In the genomic region with DNA sequence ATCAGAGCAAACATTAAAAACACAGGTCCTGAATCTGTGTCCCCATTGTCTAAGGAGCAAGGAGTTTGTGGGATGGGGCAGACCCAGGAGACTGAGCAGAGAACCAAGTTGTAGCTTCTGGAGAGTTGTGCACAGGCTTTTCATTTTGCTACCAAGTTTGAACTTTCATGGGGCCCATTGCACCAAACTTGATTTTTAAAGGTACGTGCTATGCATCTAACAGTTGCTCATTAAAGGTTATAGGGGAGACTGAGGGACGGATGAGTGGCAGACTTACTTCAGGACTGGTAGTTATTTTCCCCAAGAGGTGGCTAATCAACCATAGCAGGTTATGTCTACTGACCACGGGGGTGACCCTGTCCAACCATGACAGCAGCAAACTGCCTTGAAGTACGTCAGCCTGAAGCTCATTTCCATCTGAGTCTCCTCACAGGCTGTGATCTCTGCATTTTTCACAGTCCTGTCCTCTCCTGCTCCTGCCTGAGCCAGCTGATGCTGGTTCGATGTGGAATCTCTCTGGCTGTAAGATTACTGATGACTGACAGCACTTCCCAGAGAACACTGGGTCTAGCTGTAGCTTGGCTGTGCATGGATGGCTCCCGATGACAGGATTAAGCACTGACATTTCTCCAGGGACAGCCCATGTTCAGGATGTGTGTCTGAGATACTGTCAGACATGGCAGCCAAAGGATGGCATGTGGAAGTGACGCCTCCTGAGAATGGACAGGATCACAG, we compare ENCODE assay signal across 21 mouse cellular contexts.
DNase-seq lines count a peak whose midpoint lies in the region; ATAC-seq lines count a peak whose summit lies in the region.
"Had no signal": no experiment of that assay in that cellular context is flagged by ENCODE, and none has a peak within 500 bp of the region (broad histone marks: within the 10 kb centered on the region; RNA-seq: fewer than 3 reads in every experiment).

No protein-coding gene starts in this region.

- H3K4me3 ChIP-seq in forebrain, embryonic 12.5 days (replicated peaks), result no peak overlapping the region
- no peak overlapping the region for H3K4me3 ChIP-seq in forebrain, embryonic 10.5 days
- no peak overlapping the region for H3K4me3 ChIP-seq in kidney, embryonic 15.5 days (replicated peaks)
- H3K4me3 ChIP-seq in midbrain, embryonic 14.5 days (replicated peaks; ENCODE audit: low read depth, low read length), result no peak overlapping the region
- H3K4me3 ChIP-seq: embryonic facial prominence, embryonic 12.5 days; erythroblast, embryonic 14.5 days; heart, embryonic 10.5 days; neural tube, embryonic 12.5 days had no signal

- no peaks in the 10 kb centered on the region; the same call in 1 of the 2 replicates for H3K4me1 ChIP-seq in forebrain, embryonic 12.5 days
- no peaks in the 10 kb centered on the region for H3K4me1 ChIP-seq in forebrain, embryonic 10.5 days
- H3K4me1 ChIP-seq in kidney, embryonic 15.5 days, result no peaks in the 10 kb centered on the region
- H3K4me1 ChIP-seq in midbrain, embryonic 14.5 days (ENCODE audit: control insufficient read depth, insufficient read depth, low read length), result no peaks in the 10 kb centered on the region
- H3K4me1 ChIP-seq: embryonic facial prominence, embryonic 12.5 days; neural tube, embryonic 12.5 days had no signal

- no peaks in the 10 kb centered on the region for H3K36me3 ChIP-seq in forebrain, embryonic 12.5 days (replicated peaks)
- no peaks in the 10 kb centered on the region for H3K36me3 ChIP-seq in forebrain, embryonic 10.5 days (replicated peaks)
- H3K36me3 ChIP-seq in kidney, embryonic 15.5 days, result no peaks in the 10 kb centered on the region
- H3K36me3 ChIP-seq in midbrain, embryonic 14.5 days (ENCODE audit: control insufficient read depth, insufficient read depth, low read length), result no peaks in the 10 kb centered on the region
- H3K36me3 ChIP-seq: embryonic facial prominence, embryonic 12.5 days; heart, embryonic 10.5 days; neural tube, embryonic 12.5 days had no signal

- 84% methylated on average over 7 of the region's 7 CpGs for WGBS in forebrain, embryonic 12.5 days
- 89% methylated on average over 7 of the region's 7 CpGs for WGBS in forebrain, embryonic 10.5 days
- WGBS in kidney, embryonic 15.5 days, result 61% methylated on average over 7 of the region's 7 CpGs
- WGBS in midbrain, embryonic 14.5 days, result 56% methylated on average over 7 of the region's 7 CpGs

- no peaks in the 10 kb centered on the region for H3K9me3 ChIP-seq in forebrain, embryonic 12.5 days
- no peaks in the 10 kb centered on the region for H3K9me3 ChIP-seq in forebrain, embryonic 10.5 days
- H3K9me3 ChIP-seq in kidney, embryonic 15.5 days (replicated peaks), result no peaks in the 10 kb centered on the region
- H3K9me3 ChIP-seq in midbrain, embryonic 14.5 days (ENCODE audit: control insufficient read depth, low read length), result no peaks in the 10 kb centered on the region
- H3K9me3 ChIP-seq: embryonic facial prominence, embryonic 12.5 days; heart, embryonic 10.5 days; neural tube, embryonic 12.5 days had no signal

- DNase-seq in forebrain, embryonic 10.5 days (ENCODE audit: extremely low spot score, low spot score), result no peak
- no peak for DNase-seq in kidney, adult 8-10 months
- peak; percentile 23 for DNase-seq in ZHBTc4 (ENCODE audit: low read depth, low spot score)
- DNase-seq in midbrain, embryonic 14.5 days, result peak; percentile 28
- no peak for DNase-seq in adrenal gland, postnatal 10 days
- DNase-seq: cerebellum, adult 8-10 months; forebrain, postnatal 0 days; gastrocnemius, postnatal 36 days; heart, postnatal 14 days; kidney, adult 2 months; left cerebral cortex, postnatal 4 days; liver; thymus, postnatal 25 days had no signal

- no peaks in the 10 kb centered on the region for H3K27me3 ChIP-seq in forebrain, embryonic 12.5 days
- H3K27me3 ChIP-seq in forebrain, embryonic 10.5 days (ENCODE audit: poor library complexity, severe bottlenecking), result 0 out of 2 replicates have a peak, but pooled peaks cover 1% of the 10 kb centered on the region
- no peaks in the 10 kb centered on the region for H3K27me3 ChIP-seq in kidney, embryonic 15.5 days
- no peaks in the 10 kb centered on the region for H3K27me3 ChIP-seq in midbrain, embryonic 14.5 days (ENCODE audit: control insufficient read depth, insufficient read depth, low read length)
- H3K27me3 ChIP-seq: embryonic facial prominence, embryonic 12.5 days; neural tube, embryonic 12.5 days had no signal

- 0 out of 2 replicates have a peak, but pooled peaks have one; percentile 27 for ATAC-seq in forebrain, embryonic 12.5 days (ENCODE audit: low FRiP score)
- ATAC-seq in kidney, embryonic 15.5 days (replicated peaks; ENCODE audit: low FRiP score), result peak; percentile 70; the same call in 1 of the 2 replicates
- ATAC-seq in midbrain, embryonic 14.5 days (ENCODE audit: low FRiP score, low TSS enrichment), result no peak
- ATAC-seq: forebrain, postnatal 0 days; inflammation-experienced regulatory T-cells, adult 6 months; lung, postnatal 0 days had no signal

- no peak overlapping the region for H3K4me2 ChIP-seq in forebrain, embryonic 12.5 days
- no peak overlapping the region for H3K4me2 ChIP-seq in kidney, embryonic 15.5 days
- no peak overlapping the region for H3K4me2 ChIP-seq in midbrain, embryonic 14.5 days (ENCODE audit: low read length)
- H3K4me2 ChIP-seq: embryonic facial prominence, embryonic 12.5 days; neural tube, embryonic 12.5 days had no signal

- no peak overlapping the region for H3K27ac ChIP-seq in forebrain, embryonic 12.5 days
- no peak overlapping the region for H3K27ac ChIP-seq in forebrain, embryonic 10.5 days
- no peak overlapping the region for H3K27ac ChIP-seq in kidney, embryonic 15.5 days
- no peak overlapping the region for H3K27ac ChIP-seq in midbrain, embryonic 14.5 days (replicated peaks; ENCODE audit: low read depth, low read length)
- H3K27ac ChIP-seq: embryonic facial prominence, embryonic 12.5 days; heart, embryonic 10.5 days; neural tube, embryonic 12.5 days had no signal

- no peak overlapping the region for H3K9ac ChIP-seq in forebrain, embryonic 12.5 days
- no peak overlapping the region for H3K9ac ChIP-seq in kidney, embryonic 15.5 days
- no peak overlapping the region for H3K9ac ChIP-seq in midbrain, embryonic 14.5 days (replicated peaks; ENCODE audit: low read length)
- H3K9ac ChIP-seq: embryonic facial prominence, embryonic 12.5 days; forebrain, postnatal 0 days; neural tube, embryonic 12.5 days had no signal

Comparison
In these comparisons a context has a peak if more than half of its experiments do, and no peak if none do; other contexts are left out.
1. DNase-seq: peak in ZHBTc4 (single experiment) and midbrain, embryonic 14.5 days (single experiment); none in forebrain, embryonic 10.5 days (single experiment), kidney, adult 8-10 months (0 of 2) and adrenal gland, postnatal 10 days (single experiment).